Mouse (Mus musculus) hindbrain, embryonic 10.5 days (tissue): ENCODE data around the gene Rnf24. TPM values are rescaled to one million over a fixed set of nuclear protein-coding genes. Genes with fewer than 3 reads are reported as not detected.
A peak's percentile ranks its signal among the peaks of the same experiment; 100 is the strongest.

Experiments used
- DNase-seq: peaks from one replicate; pipeline ENCODE4 v3.0.0-alpha.2; 2017; ENCODE audit warnings: low spot score
- H3K27ac ChIP-seq: fragments of 300-500 bp; sonication (generic); 2 replicates; pipeline ENCODE4 v1.5.1; 2016; ENCODE audit warnings: mild to moderate bottlenecking, moderate library complexity
- H3K27me3 ChIP-seq: fragments of 300-500 bp; sonication (generic); 2 replicates; pipeline ENCODE4 v1.6.1; 2016; ENCODE audit warnings: mild to moderate bottlenecking; ENCODE audit not compliant: poor library complexity, insufficient read depth, severe bottlenecking
- H3K36me3 ChIP-seq: fragments of 300-500 bp; sonication (generic); 2 replicates; pipeline ENCODE4 v1.6.1; 2016; ENCODE audit warnings: mild to moderate bottlenecking, moderate library complexity
- H3K4me1 ChIP-seq: fragments of 300-500 bp; sonication (generic); replicated peaks from 2 replicates; pipeline ENCODE4 v1.6.1; 2016; ENCODE audit warnings: mild to moderate bottlenecking
- H3K4me3 ChIP-seq: fragments of 300-500 bp; sonication (generic); 2 replicates; pipeline ENCODE4 v1.5.1; 2016; ENCODE audit warnings: mild to moderate bottlenecking, moderate library complexity
- H3K9me3 ChIP-seq: fragments of 300-500 bp; sonication (generic); 2 replicates; pipeline ENCODE4 v1.6.1; 2016; ENCODE audit warnings: mild to moderate bottlenecking, moderate library complexity
- WGBS: fragments of 180-500 bp; shearing (Covaris S2); methylation state at CpG from one replicate; pipeline ENCODE4 v1.1.7; 2016; 5-methylcytosine and 5-hydroxymethylcytosine counted together
- polyA plus RNA-seq: library from polyadenylated mRNA; unstranded; fragments of >200 nt; fragmentation: Nextera tagmentation; extraction: Ambion mirVana; gene quantifications from 2 replicates; pipeline ENCODE4 v1.2.1, GENCODE M21; 2016

The Rnf24 gene
- polyA plus RNA-seq, 1 experiment from 2014 or later = 10.6 TPM

- Histone ChIP-seq H3K4me3 (no peak overlapping the region), H3K4me1 (no peaks in the 10 kb centered on the region), H3K27me3 (no peaks in the 10 kb centered on the region), H3K9me3 (0 out of 2 replicates have a peak, but pooled peaks cover 3% of the 10 kb centered on the region), H3K36me3 (no peaks in the 10 kb centered on the region), H3K27ac (no peak overlapping the region)
- WGBS = 88% methylated on average over 3 of the region's 3 CpGs
- DNase-seq = no peak
Measured at GRCm38 (mm10) chr2:131370828-131371227, 18.1 kb upstream of the Rnf24 start.

GRCm38 (mm10) chr2:131364689-131365088 lies 12.0 kb upstream of the Rnf24 start:
- WGBS = 83% methylated on average over 6 of the region's 6 CpGs
- no peaks in the 10 kb centered on the region for H3K27me3 ChIP-seq
- H3K4me3 ChIP-seq = no peak overlapping the region
- no peaks in the 10 kb centered on the region for H3K4me1 ChIP-seq
- H3K36me3 ChIP-seq = no peaks in the 10 kb centered on the region
- H3K27ac ChIP-seq = no peak overlapping the region
- no peak for DNase-seq
- H3K9me3 ChIP-seq = no peaks in the 10 kb centered on the region

GRCm38 (mm10) chr2:131358481-131358880 lies 5.8 kb upstream of the Rnf24 start:
- Histone ChIP-seq H3K9me3 (no peaks in the 10 kb centered on the region), H3K4me3 (no peak overlapping the region), H3K4me1 (peaks cover 3% of the 10 kb centered on the region)

GRCm38 (mm10) chr2:131354049-131354448 lies 1.4 kb upstream of the Rnf24 start:
- Histone ChIP-seq H3K27ac (no peak overlapping the region), H3K4me1 (peaks cover 19% of the 10 kb centered on the region), H3K9me3 (no peaks in the 10 kb centered on the region), H3K4me3 (no peak overlapping the region), H3K27me3 (no peaks in the 10 kb centered on the region), H3K36me3 (no peaks in the 10 kb centered on the region)
- DNase-seq = no peak
- WGBS = 57% methylated on average over 6 of the region's 6 CpGs

More at GRCm38 (mm10) chr2:131358481-131358880, 5.8 kb upstream of the Rnf24 start:
- Histone ChIP-seq H3K36me3 (no peaks in the 10 kb centered on the region), H3K27ac (no peak overlapping the region), H3K27me3 (no peaks in the 10 kb centered on the region)
- DNase-seq = no peak

GRCm38 (mm10) chr2:131353564-131353915 lies 848 bp upstream of the Rnf24 start:
- Histone ChIP-seq H3K27me3 (no peaks in the 10 kb centered on the region), H3K4me3 (peak overlapping the region; percentile 92), H3K9me3 (no peaks in the 10 kb centered on the region), H3K4me1 (peaks cover 19% of the 10 kb centered on the region), H3K36me3 (no peaks in the 10 kb centered on the region), H3K27ac (peak overlapping the region; percentile 98)
- 11% methylated on average over 3 of the region's 3 CpGs for WGBS
- no peak for DNase-seq

GRCm38 (mm10) chr2:131351968-131352746 lies 535 bp downstream of the Rnf24 start:
- H3K4me3 ChIP-seq = peak overlapping the region; percentile 92
- H3K4me1 ChIP-seq = peaks cover 19% of the 10 kb centered on the region
- H3K27me3 ChIP-seq = no peaks in the 10 kb centered on the region
- WGBS = under 1% methylated on average over 51 of the region's 51 CpGs
- no peak for DNase-seq
- H3K27ac ChIP-seq = peak overlapping the region; percentile 98
- H3K36me3 ChIP-seq = no peaks in the 10 kb centered on the region
- no peaks in the 10 kb centered on the region for H3K9me3 ChIP-seq

GRCm38 (mm10) chr2:131351471-131351870 lies 1.2 kb downstream of the Rnf24 start:
- no peaks in the 10 kb centered on the region for H3K27me3 ChIP-seq
- peaks cover 19% of the 10 kb centered on the region for H3K4me1 ChIP-seq
- H3K4me3 ChIP-seq = peak overlapping the region; percentile 92
- 12% methylated on average over 10 of the region's 10 CpGs for WGBS
- H3K36me3 ChIP-seq = no peaks in the 10 kb centered on the region
- H3K27ac ChIP-seq = peak overlapping the region; percentile 98
- H3K9me3 ChIP-seq = no peaks in the 10 kb centered on the region
- DNase-seq = peak; percentile 13

- WGBS = 91% methylated on average over 6 of the region's 6 CpGs
- H3K36me3 ChIP-seq = no peaks in the 10 kb centered on the region
- H3K4me3 ChIP-seq = no peak overlapping the region
- DNase-seq = no peak
- H3K27me3 ChIP-seq = no peaks in the 10 kb centered on the region
- H3K4me1 ChIP-seq = peaks cover 19% of the 10 kb centered on the region
- no peaks in the 10 kb centered on the region for H3K9me3 ChIP-seq
- no peak overlapping the region for H3K27ac ChIP-seq
Measured at GRCm38 (mm10) chr2:131350301-131350700, 2.4 kb downstream of the Rnf24 start.

GRCm38 (mm10) chr2:131345556-131345955 lies 7.1 kb downstream of the Rnf24 start:
- DNase-seq = no peak
- peaks cover 16% of the 10 kb centered on the region; the same call in 1 of the 2 replicates for H3K4me1 ChIP-seq
- no peaks in the 10 kb centered on the region for H3K9me3 ChIP-seq
- H3K4me3 ChIP-seq = no peak overlapping the region
- no peaks in the 10 kb centered on the region for H3K36me3 ChIP-seq
- H3K27ac ChIP-seq = no peak overlapping the region
- WGBS = 66% methylated on average over 3 of the region's 3 CpGs
- no peaks in the 10 kb centered on the region for H3K27me3 ChIP-seq

- H3K4me1 ChIP-seq = peaks cover 16% of the 10 kb centered on the region; the same call in 1 of the 2 replicates
- H3K27me3 ChIP-seq = no peaks in the 10 kb centered on the region
- H3K27ac ChIP-seq = no peak overlapping the region
- no peak for DNase-seq
- no peaks in the 10 kb centered on the region for H3K36me3 ChIP-seq
- no peaks in the 10 kb centered on the region for H3K9me3 ChIP-seq
- WGBS = 72% methylated on average over 3 of the region's 3 CpGs
- no peak overlapping the region for H3K4me3 ChIP-seq
Measured at GRCm38 (mm10) chr2:131344449-131344848, 8.2 kb downstream of the Rnf24 start.

GRCm38 (mm10) chr2:131337602-131338001 lies 15.1 kb downstream of the Rnf24 start:
- Histone ChIP-seq H3K36me3 (no peaks in the 10 kb centered on the region), H3K27me3 (no peaks in the 10 kb centered on the region), H3K9me3 (no peaks in the 10 kb centered on the region), H3K27ac (no peak overlapping the region), H3K4me3 (no peak overlapping the region), H3K4me1 (0 out of 2 replicates have a peak, but pooled peaks cover under 1% of the 10 kb centered on the region)
- 88% methylated on average over 6 of the region's 6 CpGs for WGBS
- DNase-seq = no peak

- Histone ChIP-seq H3K27ac (no peak overlapping the region), H3K9me3 (no peaks in the 10 kb centered on the region), H3K4me3 (no peak overlapping the region), H3K27me3 (no peaks in the 10 kb centered on the region), H3K4me1 (no peaks in the 10 kb centered on the region), H3K36me3 (no peaks in the 10 kb centered on the region)
- WGBS = 82% methylated on average over 3 of the region's 3 CpGs
- DNase-seq = no peak
Measured at GRCm38 (mm10) chr2:131330548-131330947, 22.1 kb downstream of the Rnf24 start.

GRCm38 (mm10) chr2:131328981-131329380 lies 23.7 kb downstream of the Rnf24 start:
- Histone ChIP-seq H3K27ac (no peak overlapping the region), H3K27me3 (no peaks in the 10 kb centered on the region), H3K36me3 (no peaks in the 10 kb centered on the region), H3K9me3 (no peaks in the 10 kb centered on the region), H3K4me1 (no peaks in the 10 kb centered on the region), H3K4me3 (no peak overlapping the region)
- WGBS = 88% methylated on average over 1 of the region's 1 CpGs
- no peak for DNase-seq
